Mouse (Mus musculus): Measurements from ENCODE around the gene Limk2.

Gene Limk2

GRCm38 (mm10) chr11:3408997-3409732 is at the start of gene Limk2:
Gene Limk2 (minus strand): TSS chr11:3409189.
- DNase-seq, result peak; percentile 95

GRCm38 (mm10) chr11:3458428-3459104 is 49.6 kb upstream of the Limk2 start:
- DNase-seq, result no peak

GRCm38 (mm10) chr11:3456354-3456753 is 47.4 kb upstream of the Limk2 start:
- DNase-seq, result peak; percentile 80

GRCm38 (mm10) chr11:3454506-3454905 is 45.5 kb upstream of the Limk2 start:
- no peak for DNase-seq

GRCm38 (mm10) chr11:3453467-3453866 is 44.5 kb upstream of the Limk2 start:
- no peak for DNase-seq

GRCm38 (mm10) chr11:3452769-3453168 is 43.8 kb upstream of the Limk2 start:
- peak; percentile 12 for DNase-seq

- peak; percentile 94 for DNase-seq
Observed at GRCm38 (mm10) chr11:3452167-3452639, 43.2 kb upstream of the Limk2 start, which contains the start of gene Rnf185. Gene Rnf185 (minus strand): TSS chr11:3452363.

GRCm38 (mm10) chr11:3451701-3452163 is 42.7 kb upstream of the Limk2 start:
- DNase-seq, result peak; percentile 57

GRCm38 (mm10) chr11:3444875-3445274 is 35.9 kb upstream of the Limk2 start:
- no peak for DNase-seq

- DNase-seq, result no peak
Observed at GRCm38 (mm10) chr11:3443091-3443490, 34.1 kb upstream of the Limk2 start.

- DNase-seq, result no peak
Observed at GRCm38 (mm10) chr11:3442677-3443076, 33.7 kb upstream of the Limk2 start.

GRCm38 (mm10) chr11:3441696-3442443 is 32.9 kb upstream of the Limk2 start:
- DNase-seq, result peak; percentile 52

GRCm38 (mm10) chr11:3437621-3438020 is 28.6 kb upstream of the Limk2 start:
- no peak for DNase-seq

- no peak for DNase-seq
Observed at GRCm38 (mm10) chr11:3433809-3434208, 24.8 kb upstream of the Limk2 start.

- DNase-seq, result no peak
Observed at GRCm38 (mm10) chr11:3431976-3432603, 23.1 kb upstream of the Limk2 start.

GRCm38 (mm10) chr11:3431515-3431914 is 22.5 kb upstream of the Limk2 start:
- no peak for DNase-seq

GRCm38 (mm10) chr11:3428632-3429031 is 19.6 kb upstream of the Limk2 start:
- no peak for DNase-seq

- no peak for DNase-seq
Observed at GRCm38 (mm10) chr11:3427697-3428230, 18.8 kb upstream of the Limk2 start.

GRCm38 (mm10) chr11:3422242-3422641 is 13.3 kb upstream of the Limk2 start:
- DNase-seq, result no peak

- DNase-seq, result no peak
Observed at GRCm38 (mm10) chr11:3418741-3419140, 9.8 kb upstream of the Limk2 start.

GRCm38 (mm10) chr11:3417795-3418194 is 8.8 kb upstream of the Limk2 start:
- no peak for DNase-seq

- no peak for DNase-seq
Observed at GRCm38 (mm10) chr11:3416399-3416798, 7.4 kb upstream of the Limk2 start.

GRCm38 (mm10) chr11:3412111-3412510 is 3.1 kb upstream of the Limk2 start:
- no peak for DNase-seq
